Mouse (Mus musculus) bone marrow, adult 2 months (tissue): ENCODE data around the gene Mettl2. TPM values are rescaled to one million over a fixed set of nuclear protein-coding genes. Genes with fewer than 3 reads are reported as not detected.
A peak's percentile ranks its signal among the peaks of the same experiment; 100 is the strongest.

Experiments
- H3K27ac ChIP-seq: fragments of 200-500 bp; 2 replicates; pipeline ENCODE4 v1.5.1; 2012; ENCODE audit warnings: low read depth, mild to moderate bottlenecking, control low read depth, inconsistent platforms, low read length; ENCODE audit not compliant: control insufficient read depth, poor library complexity, insufficient read depth
- H3K4me1 ChIP-seq: fragments of 200-500 bp; 2 replicates; pipeline ENCODE4 v1.6.1; 2011; ENCODE audit warnings: low read length; ENCODE audit not compliant: control insufficient read depth, insufficient read depth
- H3K4me3 ChIP-seq: fragments of 200-500 bp; replicated peaks from 2 replicates; pipeline ENCODE3; 2011; ENCODE audit warnings: mild to moderate bottlenecking, low read depth, low read length, control low read depth; ENCODE audit not compliant: control insufficient read depth
- CTCF ChIP-seq: fragments of 200-500 bp; IDR thresholded peaks from 2 replicates; pipeline ENCODE4 v1.5.1; 2011; ENCODE audit warnings: low read length, control low read depth; ENCODE audit not compliant: control insufficient read depth, insufficient read depth
- POLR2A ChIP-seq: fragments of 200-500 bp; IDR thresholded peaks from 2 replicates; pipeline ENCODE4 v1.6.1; 2011; ENCODE audit warnings: low read depth, mild to moderate bottlenecking, control low read depth, low read length, borderline replicate concordance; ENCODE audit not compliant: control insufficient read depth
- WGBS: fragments of 180-500 bp; shearing (Covaris S2); methylation state at CpG from one replicate; pipeline ENCODE4 v1.1.7; 2018; 5-methylcytosine and 5-hydroxymethylcytosine counted together
- polyA plus RNA-seq: library from polyadenylated mRNA; stranded (reverse); fragments of >200 nt; gene quantifications from 2 replicates; pipeline ENCODE4 v1.2.4, GENCODE M21; 2011; ENCODE audit warnings: low replicate concordance; ENCODE audit not compliant: missing spikeins, insufficient read depth, insufficient read length

Gene Mettl2
- polyA plus RNA-seq, 1 experiment = 3.3 TPM

GRCm38 (mm10) chr11:105159673-105160360 lies 33.6 kb downstream of the Mettl2 start:
- Histone ChIP-seq H3K4me1 (no peaks in the 10 kb centered on the region), H3K4me3 (no peak overlapping the region)

GRCm38 (mm10) chr11:105161411-105161810 lies 35.2 kb downstream of the Mettl2 start:
- 89% methylated on average over 2 of the region's 2 CpGs for WGBS
- no peaks in the 10 kb centered on the region for H3K4me1 ChIP-seq
- no peak overlapping the region for H3K4me3 ChIP-seq
- TF ChIP-seq CTCF (no peak), POLR2A (no peak)
- H3K27ac ChIP-seq = no peak overlapping the region

More at GRCm38 (mm10) chr11:105159673-105160360, 33.6 kb downstream of the Mettl2 start:
- 76% methylated on average over 6 of the region's 6 CpGs for WGBS
- no peak overlapping the region for H3K27ac ChIP-seq
- TF ChIP-seq POLR2A (no peak), CTCF (no peak)

- 87% methylated on average over 69 of the region's 69 CpGs for WGBS
- no peaks in the 10 kb centered on the region for H3K4me1 ChIP-seq
- no peak for TF ChIP-seq POLR2A
- no peak for TF ChIP-seq CTCF
- no peak overlapping the region for H3K4me3 ChIP-seq
- no peak overlapping the region for H3K27ac ChIP-seq
These were observed 38.6 kb downstream of the Mettl2 start for GRCm38 (mm10) chr11:105164516-105165510.

GRCm38 (mm10) chr11:105166780-105167179 lies 40.6 kb downstream of the Mettl2 start:
- H3K27ac ChIP-seq = no peak overlapping the region
- 88% methylated on average over 10 of the region's 10 CpGs for WGBS
- H3K4me3 ChIP-seq = no peak overlapping the region
- H3K4me1 ChIP-seq = no peaks in the 10 kb centered on the region
- TF ChIP-seq CTCF = no peak
- TF ChIP-seq POLR2A = no peak

GRCm38 (mm10) chr11:105178516-105178915 lies 52.3 kb downstream of the Mettl2 start, which contains the start of gene Tlk2:
TSS of gene Tlk2 (plus strand) at chr11:105178807.
- no peak for TF ChIP-seq CTCF
- no peak for TF ChIP-seq POLR2A
- H3K4me3 ChIP-seq = no peak within 1 kb of the TSS
- H3K4me1 ChIP-seq = no peaks in the 10 kb centered on the region; the same call in 1 of the 2 replicates
- 73% methylated on average over 2 of the region's 2 CpGs for WGBS
- H3K27ac ChIP-seq = no peak within 1 kb of the TSS

- H3K4me1 ChIP-seq = no peaks in the 10 kb centered on the region; the same call in 1 of the 2 replicates
- H3K27ac ChIP-seq = no peak overlapping the region
- 67% methylated on average over 4 of the region's 4 CpGs for WGBS
- no peak overlapping the region for H3K4me3 ChIP-seq
- TF ChIP-seq POLR2A (no peak), CTCF (no peak)
These were observed 53.3 kb downstream of the Mettl2 start for GRCm38 (mm10) chr11:105179523-105179922.

GRCm38 (mm10) chr11:105180471-105181091 lies 54.4 kb downstream of the Mettl2 start:
- Histone ChIP-seq H3K4me1 (no peaks in the 10 kb centered on the region; the same call in 1 of the 2 replicates), H3K4me3 (peak overlapping the region; percentile 84), H3K27ac (peak overlapping the region; percentile 95)
- WGBS = under 1% methylated on average over 35 of the region's 35 CpGs
- TF ChIP-seq CTCF (no peak), POLR2A (no peak)
